Mouse (Mus musculus) retina, postnatal 1 day (tissue): ENCODE data around the gene Gckr.

Source experiments
- DNase-seq: peaks from one replicate; pipeline ENCODE4 v3.0.0-alpha.2; 2012

The Gckr gene

GRCm38 (mm10) chr5:31297047-31297757, at the start of gene Gckr:
Gckr (plus strand) TSS chr5:31297443.
- no peak for DNase-seq

GRCm38 (mm10) chr5:31250716-31251115, 46.5 kb upstream of the Gckr start:
- DNase-seq, result peak; percentile 7

GRCm38 (mm10) chr5:31251541-31252101, 45.6 kb upstream of the Gckr start, which contains the start of gene Krtcap3:
Krtcap3 (plus strand) TSS chr5:31251691.
- peak; percentile 43 for DNase-seq

- DNase-seq, result no peak
Measured at GRCm38 (mm10) chr5:31252151-31252550, 45.1 kb upstream of the Gckr start.

GRCm38 (mm10) chr5:31252795-31253545, 44.3 kb upstream of the Gckr start:
- no peak for DNase-seq

- DNase-seq, result no peak
Measured at GRCm38 (mm10) chr5:31253806-31254205, 43.4 kb upstream of the Gckr start.

GRCm38 (mm10) chr5:31254452-31254851, 42.8 kb upstream of the Gckr start:
- no peak for DNase-seq

- no peak for DNase-seq
Measured at GRCm38 (mm10) chr5:31254901-31255300, 42.3 kb upstream of the Gckr start.

- DNase-seq, result no peak
Measured at GRCm38 (mm10) chr5:31255381-31255780, 41.9 kb upstream of the Gckr start.

GRCm38 (mm10) chr5:31255971-31256370, 41.3 kb upstream of the Gckr start:
- no peak for DNase-seq

- no peak for DNase-seq
Measured at GRCm38 (mm10) chr5:31257616-31258015, 39.6 kb upstream of the Gckr start.

GRCm38 (mm10) chr5:31266101-31266500, 31.1 kb upstream of the Gckr start:
- DNase-seq, result no peak

- peak; percentile 51 for DNase-seq
Measured at GRCm38 (mm10) chr5:31267686-31268085, 29.6 kb upstream of the Gckr start.

- DNase-seq, result no peak
Measured at GRCm38 (mm10) chr5:31273018-31273417, 24.2 kb upstream of the Gckr start.

GRCm38 (mm10) chr5:31279245-31279988, 17.8 kb upstream of the Gckr start:
- no peak for DNase-seq

- DNase-seq, result no peak
Measured at GRCm38 (mm10) chr5:31288225-31288624, 9.0 kb upstream of the Gckr start.

GRCm38 (mm10) chr5:31288655-31289054, 8.6 kb upstream of the Gckr start:
- DNase-seq, result no peak

- peak; percentile 17 for DNase-seq
Measured at GRCm38 (mm10) chr5:31289626-31290230, 7.5 kb upstream of the Gckr start.

GRCm38 (mm10) chr5:31290521-31291360, 6.5 kb upstream of the Gckr start, which contains the start of gene Ift172:
Ift172 (minus strand) TSS chr5:31291116.
- peak; percentile 98 for DNase-seq

GRCm38 (mm10) chr5:31291361-31291688, 5.9 kb upstream of the Gckr start:
- no peak for DNase-seq

GRCm38 (mm10) chr5:31294964-31295605, 2.2 kb upstream of the Gckr start:
- no peak for DNase-seq
